Mouse (Mus musculus) heart, adult 18-20 months (tissue): Measurements from ENCODE around the gene Slc22a12. TPM values are rescaled to one million over a fixed set of nuclear protein-coding genes. Genes with fewer than 3 reads are reported as not detected.

Experiments
- DNase-seq, 2 experiments: peaks; one replicate each; pipeline ENCODE4 v3.0.0; 2021 to 2022; ENCODE audit warnings: mixed read lengths in 1 of 2
- total RNA-seq, 2 experiments: library from RNA; stranded (reverse); gene quantifications; 2 replicates each; pipeline ENCODE4 v1.2.3; 2021

Slc22a12 gene
- total RNA-seq, 2 experiments from 2014 or later, result 0.22 TPM; not detected in 1

DNA sequence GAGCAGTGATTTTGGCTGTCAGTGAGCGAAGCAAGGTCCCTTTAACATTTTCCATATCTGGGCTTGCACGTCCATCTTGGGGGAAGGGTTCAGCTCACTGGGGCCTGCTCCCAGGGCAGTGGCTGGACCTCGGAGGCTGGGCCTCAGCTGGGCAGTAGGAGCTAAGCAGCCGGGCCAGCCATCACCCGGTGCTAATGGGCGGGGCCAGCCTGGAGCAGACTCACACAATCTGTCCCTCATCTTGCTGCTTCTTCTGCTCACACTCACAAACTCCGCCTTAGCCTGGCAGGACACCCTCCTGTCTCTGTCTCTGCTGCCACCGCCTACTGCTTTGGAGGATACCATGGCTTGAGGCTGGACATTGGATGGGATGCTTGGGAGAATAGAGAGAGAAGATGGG lies 26.7 kb downstream of the Slc22a12 start:
- no peak for DNase-seq

DNA sequence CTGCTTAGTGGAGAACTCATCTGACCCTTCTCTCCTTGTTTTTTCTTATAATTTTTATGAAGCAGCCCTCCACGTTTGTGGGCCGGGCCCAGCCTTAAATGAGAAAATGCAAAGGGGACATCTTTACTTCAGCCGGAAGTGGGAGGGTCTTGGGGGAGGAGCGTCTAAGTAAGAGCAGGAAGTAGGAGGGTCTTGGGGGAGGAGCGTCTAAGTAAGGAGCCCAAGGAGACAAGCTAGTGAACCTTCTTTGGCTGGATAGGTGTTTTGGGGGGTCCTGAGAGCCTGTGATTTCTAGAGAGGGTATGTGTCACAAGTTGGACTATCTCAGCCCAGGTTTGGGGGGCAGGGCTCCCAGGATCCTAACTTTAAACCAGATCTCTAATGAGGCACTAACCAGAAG lies 27.4 kb downstream of the Slc22a12 start:
- DNase-seq, result no peak

DNA sequence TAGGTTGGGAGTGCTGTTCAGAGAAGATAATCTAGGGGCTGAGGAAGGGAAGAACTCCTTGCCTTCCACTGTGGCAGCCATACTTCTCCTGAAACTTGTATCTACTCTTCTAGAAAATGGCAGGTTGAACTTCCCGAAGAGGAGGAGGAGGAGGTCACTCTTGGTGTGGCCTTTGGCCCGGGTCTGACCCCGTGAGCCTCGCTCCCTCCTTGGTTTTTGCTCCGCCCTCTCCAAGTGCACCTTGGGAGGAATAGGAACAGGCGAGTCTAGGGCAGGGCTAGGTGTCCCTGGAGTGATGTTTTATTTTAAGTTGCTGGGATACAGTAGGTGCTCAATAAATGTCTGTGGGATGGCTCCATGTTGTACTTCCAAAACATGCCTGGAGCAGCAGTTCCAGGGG lies 27.9 kb downstream of the Slc22a12 start:
- no peak for DNase-seq

DNA sequence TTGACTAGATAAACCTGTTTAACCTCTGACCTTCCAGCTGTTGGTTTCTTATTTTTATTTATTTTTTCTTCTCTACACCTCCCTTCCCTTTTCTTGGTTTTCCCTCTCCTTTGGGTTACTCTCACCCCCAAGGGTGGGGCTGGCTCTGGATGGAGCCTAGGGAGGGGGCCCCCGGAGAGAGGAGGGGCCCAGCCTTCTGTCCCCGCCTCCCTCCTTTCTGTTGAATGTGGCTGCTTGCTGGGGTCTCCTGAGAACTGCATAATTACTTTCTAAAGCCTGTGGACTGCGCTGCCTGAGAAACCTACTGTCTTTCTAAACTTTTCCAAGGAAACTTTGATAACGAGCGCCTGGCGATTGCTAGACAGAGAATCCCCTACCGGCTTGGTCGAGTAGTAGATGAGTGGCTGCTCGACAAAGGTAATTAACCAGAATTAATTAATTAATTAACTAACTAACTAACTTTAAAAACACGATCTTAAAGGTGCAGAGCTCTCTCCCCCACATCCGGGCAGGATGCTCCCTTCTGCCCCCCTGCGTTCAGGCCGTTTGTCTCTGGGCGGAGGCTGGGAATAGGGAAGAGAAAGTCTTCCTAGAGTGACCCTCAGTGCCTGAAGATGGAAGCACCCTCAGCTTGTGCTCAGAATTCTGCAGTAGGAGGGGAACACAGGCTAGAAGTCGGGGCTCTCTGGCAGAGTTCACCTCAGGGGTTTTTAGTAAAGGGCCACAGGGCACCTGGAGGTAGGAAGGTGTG lies 29.3 kb downstream of the Slc22a12 start:
- no peak for DNase-seq

DNA sequence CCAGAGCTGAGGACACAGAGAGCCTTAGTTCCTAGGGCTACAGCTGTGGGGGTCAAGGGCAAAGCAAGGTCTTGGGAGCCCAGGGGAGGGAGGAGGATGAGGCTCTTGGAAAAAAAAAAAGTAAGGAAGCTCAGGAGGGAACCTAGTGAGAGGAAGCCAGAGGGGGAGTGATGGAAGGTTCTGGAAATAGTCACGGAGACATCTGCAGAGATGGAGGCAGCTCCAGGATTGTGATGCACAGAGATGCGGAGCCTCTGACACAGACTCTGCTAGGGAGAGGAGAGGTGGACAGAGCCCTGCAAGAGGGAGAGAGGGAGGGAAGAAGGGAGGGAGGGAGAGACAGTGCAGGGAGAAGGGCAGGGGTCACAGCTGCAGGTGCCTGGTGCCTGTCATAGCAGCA lies 32.3 kb downstream of the Slc22a12 start:
- DNase-seq, result no peak

DNA sequence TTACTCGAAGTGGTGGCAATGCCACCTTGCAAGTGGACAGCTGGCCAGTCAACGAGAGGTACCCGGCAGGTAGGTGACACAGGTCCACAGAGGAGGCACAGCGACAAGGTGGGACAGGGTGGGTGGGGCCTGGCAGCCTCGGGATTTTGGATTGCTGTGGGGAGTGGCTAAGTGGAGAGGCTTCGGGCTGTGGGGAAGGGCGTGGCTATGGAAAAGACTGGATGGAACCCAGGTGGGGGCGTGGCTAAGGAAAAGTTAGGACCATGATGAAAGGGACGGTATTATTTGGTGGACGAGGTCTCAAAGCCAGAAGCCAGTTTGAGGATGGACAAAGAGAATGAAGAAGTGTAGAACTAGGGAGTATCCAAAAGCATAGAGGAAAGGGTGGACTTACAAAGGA lies 33.0 kb downstream of the Slc22a12 start:
- DNase-seq, result no peak

GRCm38 (mm10) chr19:6507393-6507792 lies 35.4 kb downstream of the Slc22a12 start:
- no peak for DNase-seq

DNA sequence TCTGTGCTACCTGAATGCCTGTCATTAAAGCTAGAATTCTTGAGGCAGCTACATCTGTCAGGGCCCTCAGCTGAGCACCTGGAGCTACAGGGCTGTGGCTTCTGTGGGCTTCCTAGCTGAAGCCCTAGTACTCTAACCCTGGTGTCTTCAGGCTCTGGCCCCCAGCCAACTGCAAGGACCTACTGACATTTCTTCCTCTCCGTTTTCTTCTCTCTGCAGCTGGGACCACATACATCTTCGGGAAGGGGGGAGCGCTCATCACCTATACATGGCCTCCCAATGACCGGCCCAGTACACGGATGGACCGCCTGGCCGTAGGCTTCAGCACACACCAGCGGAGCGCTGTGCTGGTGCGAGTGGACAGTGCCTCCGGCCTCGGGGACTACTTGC lies 38.2 kb downstream of the Slc22a12 start:
- no peak for DNase-seq

GRCm38 (mm10) chr19:6503926-6504655 lies 38.7 kb downstream of the Slc22a12 start:
- DNase-seq, result no peak

GRCm38 (mm10) chr19:6502543-6503319 lies 40.1 kb downstream of the Slc22a12 start:
- peak; percentile 34 to 74 for DNase-seq

DNA sequence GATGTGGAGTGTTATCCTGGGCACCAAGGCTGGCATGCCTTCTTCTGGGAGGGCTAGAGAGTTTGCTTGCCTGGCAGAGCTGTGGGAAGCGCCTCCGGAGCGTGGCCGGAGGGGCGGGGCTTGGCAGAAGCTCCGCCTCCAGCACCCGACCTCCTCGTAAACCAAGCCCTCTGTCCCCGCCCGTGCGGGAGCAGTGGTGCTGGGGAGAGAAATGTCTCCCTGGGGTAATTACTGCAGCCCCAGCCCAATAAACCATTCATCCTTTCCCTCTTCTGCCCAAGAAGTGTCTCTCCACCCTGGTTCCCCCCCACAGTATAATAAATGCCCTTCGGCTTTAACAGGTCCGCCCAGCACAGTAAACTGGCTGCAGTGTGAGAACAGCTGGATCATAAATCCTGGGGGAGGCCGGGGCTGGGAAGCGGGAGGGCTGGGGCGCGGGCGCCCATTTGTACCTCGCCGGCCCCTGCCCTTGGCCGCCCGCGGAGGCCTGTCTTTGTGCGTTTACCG lies 40.7 kb downstream of the Slc22a12 start:
- DNase-seq, result peak; percentile 45 to 50

DNA sequence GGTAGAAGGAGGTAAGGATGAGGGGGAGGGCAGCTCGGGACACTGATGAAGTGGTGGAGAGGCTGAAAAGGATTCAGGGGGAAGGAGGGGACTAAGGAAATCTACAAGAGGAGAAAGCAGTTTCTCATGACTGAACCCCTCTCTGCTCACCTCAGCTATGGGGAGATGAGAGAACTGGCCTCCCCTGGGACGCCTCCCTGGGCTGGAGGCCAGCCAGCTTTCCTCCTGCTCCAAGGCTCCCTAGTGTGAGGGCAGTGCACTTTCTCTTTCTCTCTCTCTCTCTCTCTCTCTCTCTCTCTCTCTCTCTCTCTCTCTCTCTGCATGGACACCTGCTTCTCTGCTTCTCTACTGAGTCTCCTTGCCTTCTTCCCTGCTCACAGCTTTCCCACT lies 42.2 kb downstream of the Slc22a12 start:
- no peak for DNase-seq

- no peak for DNase-seq
These were observed 42.8 kb downstream of the Slc22a12 start for GRCm38 (mm10) chr19:6499860-6500635.

GRCm38 (mm10) chr19:6498350-6499131 lies 44.3 kb downstream of the Slc22a12 start:
- DNase-seq, result no peak

DNA sequence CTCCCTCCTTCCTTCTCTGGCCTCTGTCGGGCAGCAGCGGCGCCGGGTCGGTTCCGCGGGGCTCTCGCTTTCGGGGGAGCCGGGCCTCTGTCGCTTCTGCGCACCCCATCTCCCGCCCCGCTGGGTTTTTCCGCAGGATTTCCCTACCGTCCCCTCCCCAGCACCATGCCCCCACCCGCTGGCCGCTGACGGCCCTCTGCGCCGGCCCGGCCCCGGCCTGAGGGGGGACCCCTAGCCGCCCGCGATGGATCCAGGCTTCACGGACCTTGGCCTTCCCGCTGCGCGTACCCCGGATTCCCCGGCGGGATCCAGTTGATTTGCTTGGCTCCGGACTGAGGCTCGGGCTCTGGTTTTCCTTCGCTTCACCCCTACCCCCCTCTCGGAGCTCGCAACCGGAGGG lies 45.0 kb downstream of the Slc22a12 start:
- DNase-seq, result peak in 1 of 2 experiments; percentile 27

DNA sequence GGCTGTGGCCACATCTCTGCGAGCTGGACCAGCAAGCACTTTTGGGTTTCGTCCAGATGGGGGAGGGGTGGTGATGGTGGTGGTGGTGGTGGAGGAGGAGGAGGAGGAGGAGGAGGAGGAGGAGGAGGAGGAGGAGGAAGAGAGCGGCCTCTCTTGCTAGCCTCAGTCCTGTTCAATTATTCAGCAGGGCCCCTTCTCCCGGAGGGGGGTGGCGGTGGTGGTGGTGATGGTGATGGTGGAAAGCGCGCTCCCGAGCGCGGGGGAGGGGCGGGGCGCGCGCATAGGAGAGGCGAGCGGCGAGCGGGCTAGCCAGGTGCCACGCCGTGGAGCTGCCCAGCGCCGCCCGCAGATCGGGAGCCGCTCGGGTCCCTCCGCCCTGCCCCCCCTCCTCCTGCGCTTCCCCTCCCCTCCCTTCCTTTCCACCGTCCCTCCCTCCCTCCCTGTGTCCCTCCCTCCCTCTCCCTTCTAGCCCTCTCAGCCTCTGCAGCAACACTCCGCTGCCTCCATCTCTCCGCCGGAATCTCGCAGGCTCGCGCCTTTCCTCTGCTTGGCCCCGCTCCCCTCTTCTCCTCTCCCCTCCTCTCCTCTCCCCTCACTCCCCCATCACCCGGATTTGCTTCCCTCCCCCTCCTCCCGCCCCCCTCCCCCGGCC lies 45.6 kb downstream of the Slc22a12 start:
- DNase-seq, result peak; percentile 26 to 36

GRCm38 (mm10) chr19:6496462-6497149 lies 46.2 kb downstream of the Slc22a12 start:
- no peak for DNase-seq

GRCm38 (mm10) chr19:6495714-6496113 lies 47.1 kb downstream of the Slc22a12 start:
- no peak for DNase-seq

- DNase-seq, result no peak
These were observed 48.2 kb downstream of the Slc22a12 start for GRCm38 (mm10) chr19:6494504-6495170.
